Mouse (Mus musculus): Measurements from ENCODE around the gene Oaz1. TPM values are rescaled to one million over a fixed set of nuclear protein-coding genes. Genes with fewer than 3 reads are reported as not detected.
"Not testable (repeated sequence)": the region's sequence is repeated elsewhere in the genome, so short reads cannot be mapped to it uniquely, and the experiment has no call there.

Oaz1 gene
- total RNA-seq, 2 experiments from 2014 or later: 651 to 657 TPM

GRCm38 (mm10) chr10:80802204-80802912, 24.1 kb upstream of the Oaz1 start:
- no peak for DNase-seq

GRCm38 (mm10) chr10:80802996-80803395, 23.5 kb upstream of the Oaz1 start:
- no peak for DNase-seq

- no peak for DNase-seq
Measured at GRCm38 (mm10) chr10:80804340-80804739, 22.1 kb upstream of the Oaz1 start.

GRCm38 (mm10) chr10:80804916-80805315, 21.5 kb upstream of the Oaz1 start, which contains the start of gene Amh:
Gene Amh (plus strand): TSS chr10:80805243.
- no peak for DNase-seq

GRCm38 (mm10) chr10:80805322-80805721, 21.1 kb upstream of the Oaz1 start:
- no peak for DNase-seq

- no peak for DNase-seq
Measured at GRCm38 (mm10) chr10:80805925-80806324, 20.5 kb upstream of the Oaz1 start.

- DNase-seq: no peak
Measured at GRCm38 (mm10) chr10:80806341-80807056, 20.0 kb upstream of the Oaz1 start.

- DNase-seq: peak; percentile 81
Measured at GRCm38 (mm10) chr10:80807057-80807627, 19.3 kb upstream of the Oaz1 start.

GRCm38 (mm10) chr10:80808099-80808984, 18.1 kb upstream of the Oaz1 start:
- DNase-seq: no peak

GRCm38 (mm10) chr10:80808985-80809632, 17.3 kb upstream of the Oaz1 start:
- no peak for DNase-seq

GRCm38 (mm10) chr10:80810084-80810483, 16.4 kb upstream of the Oaz1 start:
- DNase-seq: no peak

GRCm38 (mm10) chr10:80812391-80813041, 13.9 kb upstream of the Oaz1 start:
- peak; percentile 64 for DNase-seq

- peak; percentile 75 for DNase-seq
Measured at GRCm38 (mm10) chr10:80813366-80813765, 13.1 kb upstream of the Oaz1 start, which contains the start of gene Jsrp1. Gene Jsrp1 (minus strand): TSS chr10:80813498.

- no peak for DNase-seq
Measured at GRCm38 (mm10) chr10:80814800-80815199, 11.7 kb upstream of the Oaz1 start.

GRCm38 (mm10) chr10:80816303-80816702, 10.2 kb upstream of the Oaz1 start:
- DNase-seq: not testable (repeated sequence)

- no peak for DNase-seq
Measured at GRCm38 (mm10) chr10:80817164-80817563, 9.3 kb upstream of the Oaz1 start.

- DNase-seq: not testable (repeated sequence)
Measured at GRCm38 (mm10) chr10:80817955-80818354, 8.5 kb upstream of the Oaz1 start.

GRCm38 (mm10) chr10:80818599-80819281, 7.7 kb upstream of the Oaz1 start:
- no peak for DNase-seq

- no peak for DNase-seq
Measured at GRCm38 (mm10) chr10:80819406-80819805, 7.0 kb upstream of the Oaz1 start.

- DNase-seq: no peak
Measured at GRCm38 (mm10) chr10:80821991-80822390, 4.5 kb upstream of the Oaz1 start.
